Mouse (Mus musculus) bone marrow, adult 2 months (tissue): Measurements from ENCODE around the gene Snx21. TPM values are rescaled to one million over a fixed set of nuclear protein-coding genes. Genes with fewer than 3 reads are reported as not detected.

ENCODE experiments used
- H3K27ac ChIP-seq: fragments of 200-500 bp; 2 replicates; pipeline ENCODE4 v1.5.1; 2012; ENCODE audit warnings: low read depth, mild to moderate bottlenecking, control low read depth, inconsistent platforms, low read length; ENCODE audit not compliant: control insufficient read depth, poor library complexity, insufficient read depth
- H3K4me1 ChIP-seq: fragments of 200-500 bp; 2 replicates; pipeline ENCODE4 v1.6.1; 2011; ENCODE audit warnings: low read length; ENCODE audit not compliant: control insufficient read depth, insufficient read depth
- H3K4me3 ChIP-seq: fragments of 200-500 bp; replicated peaks from 2 replicates; pipeline ENCODE3; 2011; ENCODE audit warnings: mild to moderate bottlenecking, low read depth, low read length, control low read depth; ENCODE audit not compliant: control insufficient read depth
- CTCF ChIP-seq: fragments of 200-500 bp; IDR thresholded peaks from 2 replicates; pipeline ENCODE4 v1.5.1; 2011; ENCODE audit warnings: low read length, control low read depth; ENCODE audit not compliant: control insufficient read depth, insufficient read depth
- POLR2A ChIP-seq: fragments of 200-500 bp; IDR thresholded peaks from 2 replicates; pipeline ENCODE4 v1.6.1; 2011; ENCODE audit warnings: low read depth, mild to moderate bottlenecking, control low read depth, low read length, borderline replicate concordance; ENCODE audit not compliant: control insufficient read depth
- WGBS: fragments of 180-500 bp; shearing (Covaris S2); methylation state at CpG from one replicate; pipeline ENCODE4 v1.1.7; 2018; 5-methylcytosine and 5-hydroxymethylcytosine counted together
- polyA plus RNA-seq: library from polyadenylated mRNA; stranded (reverse); fragments of >200 nt; gene quantifications from 2 replicates; pipeline ENCODE4 v1.2.4, GENCODE M21; 2011; ENCODE audit warnings: low replicate concordance; ENCODE audit not compliant: missing spikeins, insufficient read depth, insufficient read length

Gene Snx21
- polyA plus RNA-seq, 1 experiment, result 5.8 TPM

GRCm38 (mm10) chr2:164773989-164774364, 11.6 kb upstream of the Snx21 start:
- Histone ChIP-seq H3K4me1 (no peaks in the 10 kb centered on the region), H3K27ac (peak overlapping the region; percentile 58; the same call in 1 of the 2 replicates), H3K4me3 (no peak overlapping the region)
- TF ChIP-seq CTCF (no peak), POLR2A (no peak)
- 61% methylated on average over 5 of the region's 5 CpGs for WGBS

GRCm38 (mm10) chr2:164776130-164776529, 9.5 kb upstream of the Snx21 start:
- Histone ChIP-seq H3K27ac (no peak overlapping the region), H3K4me1 (no peaks in the 10 kb centered on the region), H3K4me3 (no peak overlapping the region)
- WGBS, result 89% methylated on average over 6 of the region's 6 CpGs
- TF ChIP-seq POLR2A (no peak), CTCF (no peak)

GRCm38 (mm10) chr2:164776801-164777200, 8.8 kb upstream of the Snx21 start:
- H3K4me3 ChIP-seq, result no peak overlapping the region
- no peaks in the 10 kb centered on the region for H3K4me1 ChIP-seq
- 68% methylated on average over 17 of the region's 17 CpGs for WGBS
- TF ChIP-seq POLR2A (no peak), CTCF (no peak)
- H3K27ac ChIP-seq, result no peak overlapping the region

- 77% methylated on average over 30 of the region's 30 CpGs for WGBS
- no peak overlapping the region for H3K4me3 ChIP-seq
- TF ChIP-seq POLR2A, result no peak
- TF ChIP-seq CTCF, result no peak
- H3K4me1 ChIP-seq, result no peaks in the 10 kb centered on the region
- H3K27ac ChIP-seq, result no peak overlapping the region
Observed at GRCm38 (mm10) chr2:164777246-164778014, 8.2 kb upstream of the Snx21 start.

- H3K27ac ChIP-seq, result no peak overlapping the region
- TF ChIP-seq CTCF (no peak), POLR2A (no peak)
- 83% methylated on average over 11 of the region's 11 CpGs for WGBS
- H3K4me3 ChIP-seq, result no peak overlapping the region
- H3K4me1 ChIP-seq, result no peaks in the 10 kb centered on the region
Observed at GRCm38 (mm10) chr2:164778015-164778287, 7.7 kb upstream of the Snx21 start.

DNA sequence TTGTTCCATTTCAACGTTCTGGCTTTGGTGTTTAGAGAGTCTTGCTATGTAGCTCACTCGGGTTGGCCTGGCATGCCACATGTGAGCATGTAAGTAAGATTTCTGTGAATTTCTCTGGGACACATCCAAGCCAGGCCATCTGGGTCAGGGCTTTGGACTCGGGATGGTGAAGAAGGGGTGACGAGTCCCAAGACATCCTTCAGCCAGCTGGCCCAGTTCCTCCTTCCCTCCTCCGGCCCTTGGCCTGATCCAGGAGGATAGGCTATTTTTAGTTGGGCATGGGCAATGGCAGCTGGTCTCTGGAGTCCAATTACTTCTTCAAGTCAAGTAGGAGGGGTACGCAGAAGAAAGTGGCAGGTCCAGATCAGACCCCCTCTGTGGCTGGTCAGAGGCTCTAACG, 6.8 kb upstream of the Snx21 start:
- TF ChIP-seq POLR2A (no peak), CTCF (no peak)
- no peak overlapping the region for H3K4me3 ChIP-seq
- no peak overlapping the region for H3K27ac ChIP-seq
- WGBS, result 77% methylated on average over 7 of the region's 7 CpGs
- no peaks in the 10 kb centered on the region for H3K4me1 ChIP-seq

DNA sequence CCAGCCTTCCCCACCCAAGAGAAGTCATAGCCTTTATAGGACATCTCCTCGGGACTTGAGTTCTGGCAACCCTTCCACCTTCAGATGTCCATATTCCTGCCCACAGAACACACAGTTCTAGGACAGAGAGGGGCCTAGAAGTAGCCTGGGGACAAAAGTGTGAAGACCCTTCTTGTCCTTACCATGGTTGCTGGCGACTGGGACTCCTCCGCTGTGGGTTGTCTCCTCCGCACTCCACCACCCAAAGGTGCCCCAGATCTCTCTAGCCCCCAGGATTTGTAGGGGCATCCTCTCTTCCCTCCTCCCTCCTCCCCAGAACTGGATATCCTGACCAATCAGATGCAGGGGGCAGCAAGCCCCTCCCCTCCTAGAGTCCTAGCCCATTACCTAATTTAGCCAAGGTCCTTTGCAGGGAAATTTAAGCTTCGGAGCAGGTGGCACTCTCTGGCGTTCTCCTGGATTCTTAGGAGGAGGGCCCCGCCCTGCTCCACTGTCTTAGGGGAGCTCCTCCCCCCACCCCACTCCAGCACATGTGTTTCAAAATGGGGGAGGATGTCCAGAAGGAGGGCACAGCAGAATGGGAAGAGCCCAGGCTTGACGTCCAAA, 6.0 kb upstream of the Snx21 start, which contains the start of gene Tnnc2:
Gene Tnnc2, minus strand, starts transcription at position 487 of the 606 bp plus-strand sequence.
- Histone ChIP-seq H3K4me3 (no peak within 1 kb of the TSS), H3K4me1 (no peaks in the 10 kb centered on the region), H3K27ac (no peak within 1 kb of the TSS)
- no peak for TF ChIP-seq POLR2A
- no peak for TF ChIP-seq CTCF
- 82% methylated on average over 8 of the region's 8 CpGs for WGBS

DNA sequence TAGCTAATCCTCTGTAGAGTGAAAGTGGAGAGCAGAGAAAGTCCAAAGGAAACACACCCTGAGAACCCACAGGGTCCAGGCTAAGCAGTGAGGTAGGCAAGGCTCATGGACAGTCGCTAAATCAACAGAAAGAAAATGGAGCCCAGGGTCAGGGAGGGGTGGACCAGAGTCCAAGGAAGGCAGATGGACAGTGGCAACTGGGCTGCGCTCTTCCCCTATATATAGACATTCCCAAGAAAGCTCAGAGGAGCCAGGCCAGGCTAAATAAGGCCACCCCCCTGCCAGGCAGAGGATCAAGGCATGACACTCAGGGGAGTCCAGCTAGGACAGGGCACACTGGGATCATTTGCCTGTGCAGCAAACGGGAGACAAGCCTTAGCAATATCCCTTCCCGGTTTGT, 3.7 kb upstream of the Snx21 start:
- Histone ChIP-seq H3K4me1 (peaks cover 3% of the 10 kb centered on the region), H3K27ac (no peak overlapping the region), H3K4me3 (no peak overlapping the region)
- WGBS, result 80% methylated on average over 4 of the region's 4 CpGs
- TF ChIP-seq POLR2A (no peak), CTCF (no peak)

DNA sequence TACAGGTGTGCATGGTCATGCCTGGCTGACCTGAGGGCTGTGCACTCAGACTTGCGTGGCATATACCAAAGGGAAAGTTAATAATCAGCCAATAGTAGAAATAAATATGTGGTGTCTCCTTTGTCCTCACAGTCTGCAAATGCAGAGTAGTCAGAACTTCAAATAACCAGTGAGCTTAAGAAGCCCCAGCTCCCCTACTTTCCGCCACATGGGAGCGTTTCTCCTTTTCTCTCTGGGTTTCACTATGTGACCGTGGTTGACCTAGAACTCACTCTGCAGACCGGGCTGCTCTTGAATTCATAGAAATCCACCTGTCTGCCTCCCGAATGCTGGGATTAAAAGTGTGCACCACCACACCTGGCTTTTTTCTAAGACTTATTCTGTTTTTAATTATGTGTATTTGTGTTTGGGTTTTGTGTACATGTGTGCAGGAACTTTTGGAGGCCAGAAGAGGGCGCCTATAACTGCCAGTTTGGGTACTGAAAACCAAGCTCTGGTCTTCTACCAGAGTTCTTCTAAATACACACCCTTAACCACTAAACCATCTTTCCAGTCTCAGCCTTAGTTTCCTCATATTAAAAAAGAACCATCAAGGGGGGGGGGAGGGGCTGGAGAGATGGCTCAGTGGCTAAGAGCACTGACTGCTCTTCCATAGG, 1.6 kb upstream of the Snx21 start:
- H3K4me1 ChIP-seq, result peaks cover 4% of the 10 kb centered on the region
- H3K27ac ChIP-seq, result no peak overlapping the region
- TF ChIP-seq CTCF (no peak), POLR2A (no peak)
- 73% methylated on average over 7 of the region's 7 CpGs for WGBS
- no peak overlapping the region for H3K4me3 ChIP-seq
